Mouse (Mus musculus): ENCODE results near the gene Nap1l4. TPM values are rescaled to one million over a fixed set of nuclear protein-coding genes. Genes with fewer than 3 reads are reported as not detected.

Nap1l4 gene
- polyA plus RNA-seq, 1 experiment from 2014 or later: 107 TPM

DNA sequence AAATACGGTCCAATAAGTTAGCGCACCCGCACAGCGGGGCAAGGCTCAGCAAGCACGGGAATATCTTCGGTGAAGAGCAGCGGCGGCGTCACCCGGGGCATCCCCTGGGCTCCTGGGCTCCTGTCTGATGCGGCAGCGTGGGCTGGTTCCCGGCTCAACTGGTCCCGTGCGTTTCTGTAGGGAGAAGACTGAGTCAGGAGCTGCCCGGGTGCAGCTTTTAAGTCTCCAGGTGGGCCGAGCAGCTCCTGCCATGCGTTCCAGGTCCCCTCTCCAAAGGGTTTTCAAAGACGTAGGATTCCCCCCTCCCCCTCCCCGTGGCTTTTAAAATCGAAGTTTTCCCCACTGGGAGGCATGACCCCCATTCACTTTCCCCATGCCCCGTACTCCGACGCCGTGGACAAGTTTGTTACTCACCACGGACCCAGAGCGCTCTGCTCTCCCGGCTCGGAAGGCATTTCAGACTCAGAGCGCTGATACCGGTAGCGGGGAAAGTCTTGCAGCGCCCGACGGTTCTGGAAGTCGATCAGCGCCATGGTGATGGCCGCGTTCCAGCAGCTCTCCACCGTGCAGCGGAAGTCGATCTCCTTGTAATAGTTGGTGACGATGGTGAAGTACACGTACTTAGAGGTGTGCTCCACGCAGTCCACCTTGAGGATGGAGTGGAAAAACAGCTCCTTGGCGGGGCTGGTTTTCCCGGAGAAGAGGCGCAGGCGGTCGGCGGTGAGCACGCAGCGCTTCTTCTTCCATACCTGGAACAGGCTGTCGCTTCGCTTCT, 47.1 kb downstream of the Nap1l4 start:
- no peaks in the 10 kb centered on the region for H3K36me3 ChIP-seq (ENCODE audit: control insufficient read depth, insufficient read depth, low read length)
- H3K4me3 ChIP-seq (ENCODE audit: low read depth, low read length): peak overlapping the region; percentile 46
- 3% methylated on average over 48 of the region's 55 CpGs for WGBS
- H3K9ac ChIP-seq (ENCODE audit: low read depth, low read length): peak overlapping the region; percentile 43
- H3K27me3 ChIP-seq (replicated peaks; ENCODE audit: control insufficient read depth, insufficient read depth, low read length): peaks cover 39% of the 10 kb centered on the region
- no peak overlapping the region for H3K27ac ChIP-seq (replicated peaks; ENCODE audit: low read depth, low read length)
- ATAC-seq (ENCODE audit: low read depth): no peak
- H3K4me2 ChIP-seq (ENCODE audit: low read depth, low read length): peak overlapping the region; percentile 76
- H3K9me3 ChIP-seq (ENCODE audit: control insufficient read depth, low read length): no peaks in the 10 kb centered on the region
- H3K4me1 ChIP-seq (ENCODE audit: control insufficient read depth, insufficient read depth, low read length): peaks cover 3% of the 10 kb centered on the region; the same call in 1 of the 2 replicates
- peak; percentile 42 for DNase-seq (ENCODE audit: low spot score)

DNA sequence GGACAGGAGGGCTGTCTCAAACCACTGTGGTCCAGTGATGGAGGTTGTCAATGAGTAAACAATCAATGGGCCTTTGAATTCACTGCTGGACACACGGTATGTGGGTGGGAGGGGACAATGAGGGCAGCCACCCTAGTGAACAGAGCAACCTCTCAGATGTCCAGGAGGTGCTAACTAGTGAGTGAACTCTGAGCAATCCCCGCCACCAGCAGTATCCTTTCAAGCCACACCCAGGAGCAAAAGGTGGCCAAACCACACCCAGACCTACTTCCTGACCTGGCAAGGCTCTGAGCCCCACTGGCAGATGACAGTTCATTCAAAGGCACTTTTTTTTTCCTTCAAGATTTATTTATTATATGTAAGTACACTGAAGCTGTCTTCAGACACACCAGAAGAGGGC, 48.0 kb downstream of the Nap1l4 start:
- Histone ChIP-seq H3K9ac (ENCODE audit: low read depth, low read length) (no peak overlapping the region), H3K27me3 (replicated peaks; ENCODE audit: control insufficient read depth, insufficient read depth, low read length) (peaks cover 39% of the 10 kb centered on the region), H3K27ac (replicated peaks; ENCODE audit: low read depth, low read length) (no peak overlapping the region), H3K9me3 (ENCODE audit: control insufficient read depth, low read length) (no peaks in the 10 kb centered on the region), H3K4me3 (ENCODE audit: low read depth, low read length) (no peak overlapping the region), H3K36me3 (ENCODE audit: control insufficient read depth, insufficient read depth, low read length) (no peaks in the 10 kb centered on the region), H3K4me1 (ENCODE audit: control insufficient read depth, insufficient read depth, low read length) (peaks cover 3% of the 10 kb centered on the region; the same call in 1 of the 2 replicates), H3K4me2 (ENCODE audit: low read depth, low read length) (no peak overlapping the region)
- DNase-seq (ENCODE audit: low spot score): no peak
- 39% methylated on average over 2 of the region's 2 CpGs for WGBS
- ATAC-seq (ENCODE audit: low read depth): no peak

DNA sequence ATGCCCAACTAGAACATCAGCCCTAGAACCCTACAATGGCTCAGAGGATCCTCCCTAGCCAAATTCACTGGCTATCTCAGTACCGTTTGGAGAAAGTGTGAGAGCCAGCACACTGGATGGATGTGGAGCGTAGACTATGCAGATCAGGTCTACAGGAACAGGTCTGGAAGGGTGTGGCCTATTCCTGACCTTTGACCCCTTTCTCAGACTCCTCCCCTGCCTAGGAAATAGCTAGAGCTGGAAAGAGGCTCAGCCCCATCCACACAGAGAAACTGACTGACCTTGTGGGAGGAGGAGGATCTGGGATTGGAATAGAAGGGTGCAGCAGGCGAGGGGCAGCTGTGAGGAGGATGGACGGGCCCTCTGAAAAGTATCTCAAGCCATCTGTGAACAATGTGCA, 50.3 kb downstream of the Nap1l4 start:
- Histone ChIP-seq H3K27me3 (replicated peaks; ENCODE audit: control insufficient read depth, insufficient read depth, low read length) (peaks cover 35% of the 10 kb centered on the region), H3K9ac (ENCODE audit: low read depth, low read length) (no peak overlapping the region), H3K27ac (replicated peaks; ENCODE audit: low read depth, low read length) (no peak overlapping the region), H3K4me3 (ENCODE audit: low read depth, low read length) (no peak overlapping the region), H3K36me3 (ENCODE audit: control insufficient read depth, insufficient read depth, low read length) (no peaks in the 10 kb centered on the region), H3K4me2 (ENCODE audit: low read depth, low read length) (no peak overlapping the region), H3K4me1 (ENCODE audit: control insufficient read depth, insufficient read depth, low read length) (peaks cover 3% of the 10 kb centered on the region; the same call in 1 of the 2 replicates), H3K9me3 (ENCODE audit: control insufficient read depth, low read length) (no peaks in the 10 kb centered on the region)
- WGBS: 93% methylated on average over 4 of the region's 4 CpGs
- DNase-seq (ENCODE audit: low spot score): no peak
- no peak for ATAC-seq (ENCODE audit: low read depth)

DNA sequence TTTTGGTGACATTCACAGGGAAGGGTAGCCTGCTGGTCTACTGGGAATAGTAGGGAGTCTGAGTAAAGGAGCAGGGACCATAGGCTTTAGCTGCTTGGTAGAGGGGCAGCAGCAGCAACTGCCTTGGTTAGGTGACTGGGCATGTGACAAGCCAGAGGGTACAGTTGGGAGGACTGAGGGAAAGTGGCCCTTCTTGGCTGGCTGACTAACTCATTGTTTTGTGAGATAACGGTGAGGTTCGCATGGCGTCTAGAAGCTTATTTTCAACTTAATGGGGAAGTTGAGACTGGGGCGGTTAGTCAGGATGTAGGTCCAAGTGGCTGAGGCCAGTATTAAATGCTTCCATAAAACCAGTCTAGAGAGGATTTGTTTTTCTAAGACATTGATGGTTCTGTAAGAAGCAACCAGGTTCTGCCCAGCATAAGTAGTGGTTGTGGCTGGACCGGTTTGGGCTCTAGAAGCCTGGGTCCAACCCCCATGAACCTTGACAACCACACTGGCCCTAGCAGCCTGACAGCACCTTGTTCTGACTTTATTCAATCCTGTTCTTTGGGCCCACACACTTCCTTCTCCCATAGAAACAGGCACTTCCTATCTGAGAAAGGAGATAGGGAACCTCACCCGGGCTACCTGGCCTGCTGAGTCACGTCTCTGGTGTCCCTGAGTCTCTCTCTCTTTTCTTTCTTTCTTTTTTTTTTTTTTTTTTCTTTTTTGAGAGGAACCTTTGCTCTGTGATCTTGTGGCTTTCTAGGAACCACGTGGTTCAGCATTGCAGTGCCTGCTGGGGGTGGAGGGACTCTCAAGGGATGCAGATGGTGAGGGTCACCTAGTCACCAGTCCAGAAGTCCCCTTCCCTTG, 53.6 kb downstream of the Nap1l4 start:
- Histone ChIP-seq H3K9me3 (ENCODE audit: control insufficient read depth, low read length) (no peaks in the 10 kb centered on the region), H3K4me2 (ENCODE audit: low read depth, low read length) (no peak overlapping the region), H3K9ac (ENCODE audit: low read depth, low read length) (no peak overlapping the region), H3K27me3 (replicated peaks; ENCODE audit: control insufficient read depth, insufficient read depth, low read length) (peaks cover 3% of the 10 kb centered on the region), H3K36me3 (ENCODE audit: control insufficient read depth, insufficient read depth, low read length) (no peaks in the 10 kb centered on the region), H3K4me3 (ENCODE audit: low read depth, low read length) (no peak overlapping the region), H3K27ac (replicated peaks; ENCODE audit: low read depth, low read length) (no peak overlapping the region), H3K4me1 (ENCODE audit: control insufficient read depth, insufficient read depth, low read length) (no peaks in the 10 kb centered on the region)
- ATAC-seq (ENCODE audit: low read depth) (no peak), DNase-seq (ENCODE audit: low spot score) (no peak)
- WGBS: 73% methylated on average over 8 of the region's 8 CpGs

DNA sequence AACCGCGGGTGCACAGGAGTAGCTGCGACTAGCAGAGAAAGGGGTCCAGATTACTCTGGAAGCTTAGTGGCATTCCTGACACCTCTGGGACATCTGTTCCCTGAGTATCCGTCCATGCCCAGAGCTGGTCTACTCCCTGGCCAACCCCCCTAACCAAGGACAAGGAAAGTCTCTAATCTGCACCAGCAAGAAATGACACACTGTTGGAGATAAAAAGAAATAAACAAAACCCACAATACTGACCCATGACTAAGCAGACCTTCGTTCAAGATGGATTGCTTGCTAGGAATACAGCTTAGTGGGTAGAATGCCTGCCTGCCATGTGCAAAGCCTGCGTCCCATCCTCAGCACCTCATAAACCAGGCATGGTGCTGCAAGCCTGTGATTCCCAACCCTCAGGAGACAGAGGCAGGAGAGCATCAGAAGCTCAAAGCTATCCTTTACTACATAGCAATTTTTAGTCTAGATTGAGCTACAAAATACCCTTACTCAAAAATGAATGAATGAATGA, 55.2 kb downstream of the Nap1l4 start:
- no peak overlapping the region for H3K4me2 ChIP-seq (ENCODE audit: low read depth, low read length)
- ATAC-seq (ENCODE audit: low read depth) (no peak), DNase-seq (ENCODE audit: low spot score) (no peak)
- no peaks in the 10 kb centered on the region for H3K27me3 ChIP-seq (replicated peaks; ENCODE audit: control insufficient read depth, insufficient read depth, low read length)
- H3K4me1 ChIP-seq (ENCODE audit: control insufficient read depth, insufficient read depth, low read length): no peaks in the 10 kb centered on the region
- no peaks in the 10 kb centered on the region for H3K36me3 ChIP-seq (ENCODE audit: control insufficient read depth, insufficient read depth, low read length)
- no peaks in the 10 kb centered on the region for H3K9me3 ChIP-seq (ENCODE audit: control insufficient read depth, low read length)
- WGBS: 82% methylated on average over 6 of the region's 6 CpGs
- no peak overlapping the region for H3K4me3 ChIP-seq (ENCODE audit: low read depth, low read length)
- H3K9ac ChIP-seq (ENCODE audit: low read depth, low read length): no peak overlapping the region
- H3K27ac ChIP-seq (replicated peaks; ENCODE audit: low read depth, low read length): no peak overlapping the region

DNA sequence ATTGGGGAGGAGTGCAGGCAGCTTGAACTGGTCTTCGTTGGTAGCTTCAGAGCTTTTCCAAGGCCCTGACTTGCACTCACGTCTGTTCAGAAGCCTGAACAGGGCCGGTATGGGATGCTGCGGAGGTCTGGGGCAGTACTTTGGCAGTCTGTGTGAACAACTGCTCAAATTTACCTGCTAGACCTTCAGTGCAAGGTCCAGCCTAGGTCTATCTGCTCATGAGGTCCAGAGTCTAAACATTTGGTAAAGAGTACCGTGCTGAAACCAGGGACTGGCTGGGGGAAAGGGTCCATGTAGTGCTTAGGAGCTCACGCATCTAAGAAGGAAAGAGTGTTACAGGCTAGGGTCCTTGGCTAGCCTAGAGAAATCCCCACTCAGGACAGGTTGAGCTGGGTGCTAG, 59.2 kb downstream of the Nap1l4 start:
- 86% methylated on average over 6 of the region's 6 CpGs for WGBS
- Histone ChIP-seq H3K9me3 (ENCODE audit: control insufficient read depth, low read length) (no peaks in the 10 kb centered on the region), H3K4me3 (ENCODE audit: low read depth, low read length) (no peak overlapping the region), H3K4me2 (ENCODE audit: low read depth, low read length) (no peak overlapping the region), H3K9ac (ENCODE audit: low read depth, low read length) (no peak overlapping the region), H3K27me3 (replicated peaks; ENCODE audit: control insufficient read depth, insufficient read depth, low read length) (no peaks in the 10 kb centered on the region), H3K36me3 (ENCODE audit: control insufficient read depth, insufficient read depth, low read length) (no peaks in the 10 kb centered on the region), H3K27ac (replicated peaks; ENCODE audit: low read depth, low read length) (no peak overlapping the region), H3K4me1 (ENCODE audit: control insufficient read depth, insufficient read depth, low read length) (no peaks in the 10 kb centered on the region)
- DNase-seq (ENCODE audit: low spot score) (no peak), ATAC-seq (ENCODE audit: low read depth) (no peak)

DNA sequence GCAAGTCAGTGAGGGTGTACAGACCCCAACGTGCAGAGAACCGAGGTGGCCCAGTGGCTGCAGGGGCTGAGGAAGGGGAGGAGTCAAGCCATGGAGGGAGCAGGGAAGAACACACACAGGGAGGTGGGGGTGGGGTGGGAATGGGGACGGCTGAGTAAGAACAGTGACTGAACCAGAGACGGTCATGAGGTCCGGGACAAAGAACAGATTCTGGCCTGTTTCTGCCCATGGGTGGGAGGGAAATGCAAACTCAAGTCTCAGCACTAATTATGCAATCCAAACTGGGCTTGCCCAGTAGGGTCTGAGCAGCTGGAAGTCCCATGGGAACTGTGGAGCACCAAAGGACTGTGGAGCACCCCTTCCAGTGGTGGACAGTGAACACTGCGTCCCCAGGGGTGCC, 66.4 kb downstream of the Nap1l4 start:
- Histone ChIP-seq H3K9ac (ENCODE audit: low read depth, low read length) (no peak overlapping the region), H3K27me3 (replicated peaks; ENCODE audit: control insufficient read depth, insufficient read depth, low read length) (no peaks in the 10 kb centered on the region), H3K9me3 (ENCODE audit: control insufficient read depth, low read length) (no peaks in the 10 kb centered on the region), H3K27ac (replicated peaks; ENCODE audit: low read depth, low read length) (no peak overlapping the region), H3K36me3 (ENCODE audit: control insufficient read depth, insufficient read depth, low read length) (no peaks in the 10 kb centered on the region), H3K4me1 (ENCODE audit: control insufficient read depth, insufficient read depth, low read length) (no peaks in the 10 kb centered on the region), H3K4me2 (ENCODE audit: low read depth, low read length) (no peak overlapping the region), H3K4me3 (ENCODE audit: low read depth, low read length) (no peak overlapping the region)
- 6% methylated on average over 6 of the region's 6 CpGs for WGBS
- no peak for DNase-seq (ENCODE audit: low spot score)
- no peak for ATAC-seq (ENCODE audit: low read depth)

DNA sequence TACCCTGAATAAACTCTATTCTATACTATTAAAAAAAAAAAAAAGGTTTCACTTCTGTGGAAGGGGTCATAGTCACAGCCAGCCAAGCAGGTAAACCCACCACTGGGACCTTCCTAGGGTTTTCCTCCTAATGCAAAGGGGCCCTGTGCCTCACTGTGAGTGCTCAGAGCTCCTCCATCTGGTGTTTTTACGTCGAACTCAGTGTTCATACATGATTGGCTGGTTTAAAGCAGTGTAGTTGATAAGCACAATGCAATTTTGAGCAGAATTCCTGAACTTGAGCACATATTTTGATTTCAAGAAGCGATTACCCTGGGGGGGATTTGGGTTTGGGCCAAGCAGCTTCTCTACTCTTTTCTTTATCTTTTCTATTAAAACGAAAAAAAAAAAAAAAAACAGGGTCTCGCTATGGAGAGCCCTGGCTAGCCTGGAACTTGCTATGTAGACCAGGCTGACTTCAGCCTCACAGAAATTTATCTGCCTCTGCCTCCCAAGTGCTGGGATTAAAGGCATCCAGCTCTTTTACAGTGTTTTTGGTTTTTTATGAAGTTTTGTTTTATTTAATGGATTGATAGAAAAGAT, 67.0 kb downstream of the Nap1l4 start:
- no peaks in the 10 kb centered on the region for H3K36me3 ChIP-seq (ENCODE audit: control insufficient read depth, insufficient read depth, low read length)
- WGBS: 46% methylated on average over 5 of the region's 5 CpGs
- no peak for DNase-seq (ENCODE audit: low spot score)

More for the DNA sequence above, 67.0 kb downstream of the Nap1l4 start:
- no peak for ATAC-seq (ENCODE audit: low read depth)
- no peak overlapping the region for H3K27ac ChIP-seq (replicated peaks; ENCODE audit: low read depth, low read length)
- no peak overlapping the region for H3K4me2 ChIP-seq (ENCODE audit: low read depth, low read length)
- no peak overlapping the region for H3K4me3 ChIP-seq (ENCODE audit: low read depth, low read length)
- H3K9me3 ChIP-seq (ENCODE audit: control insufficient read depth, low read length): no peaks in the 10 kb centered on the region
- H3K4me1 ChIP-seq (ENCODE audit: control insufficient read depth, insufficient read depth, low read length): no peaks in the 10 kb centered on the region
- no peaks in the 10 kb centered on the region for H3K27me3 ChIP-seq (replicated peaks; ENCODE audit: control insufficient read depth, insufficient read depth, low read length)
- H3K9ac ChIP-seq (ENCODE audit: low read depth, low read length): no peak overlapping the region
